Mouse (Mus musculus) forebrain, postnatal 0 days (tissue): ENCODE measurements at regions not wholly inside any gene's neighbourhood (a gene's known extent, or its start where the extent isn't known, plus 50 kb on each side); places are given as distances from the start of the nearest gene placed in this dataset.

ENCODE experiments used
- ATAC-seq: fragments of 200-750 bp; cut with Nextera tagmentation; 2 replicates; pipeline ENCODE4 v1.8.0; 2017; ENCODE audit warnings: mild to moderate bottlenecking, moderate library complexity
- DNase-seq: peaks from one replicate; pipeline ENCODE4 v3.0.0-alpha.2; 2015
- H3K27ac ChIP-seq: fragments of 300-500 bp; sonication (generic); 2 replicates; pipeline ENCODE4 v1.5.1; 2014; ENCODE audit warnings: low read depth, mild to moderate bottlenecking, antibody characterized with exemption, low read length, moderate library complexity, mixed read lengths
- H3K27me3 ChIP-seq: fragments of 300-500 bp; sonication (generic); 2 replicates; pipeline ENCODE4 v1.6.1; 2014; ENCODE audit warnings: mild to moderate bottlenecking, low read length, mixed read lengths; ENCODE audit not compliant: insufficient read depth
- H3K36me3 ChIP-seq: fragments of 300-500 bp; sonication (generic); 2 replicates; pipeline ENCODE4 v1.6.1; 2014; ENCODE audit warnings: mild to moderate bottlenecking, moderate library complexity; ENCODE audit not compliant: insufficient read depth
- H3K4me1 ChIP-seq: fragments of 300-500 bp; sonication (generic); 2 replicates; pipeline ENCODE4 v1.6.1; 2014; ENCODE audit warnings: antibody characterized with exemption; ENCODE audit not compliant: insufficient read depth
- H3K4me2 ChIP-seq: fragments of 300-500 bp; sonication (generic); 2 replicates; pipeline ENCODE4 v1.6.1; 2014; ENCODE audit warnings: low read depth, mild to moderate bottlenecking, moderate library complexity
- H3K4me3 ChIP-seq: fragments of 300-500 bp; sonication (generic); 2 replicates; pipeline ENCODE4 v1.5.1; 2014; ENCODE audit warnings: low read depth, low read length, mixed read lengths
- H3K9ac ChIP-seq: fragments of 300-500 bp; sonication (generic); 2 replicates; pipeline ENCODE4 v1.6.1; 2014; ENCODE audit warnings: mild to moderate bottlenecking
- H3K9me3 ChIP-seq: fragments of 300-500 bp; sonication (generic); 2 replicates; pipeline ENCODE4 v1.6.1; 2016; ENCODE audit warnings: low read length
- CTCF ChIP-seq: sonication (generic); IDR thresholded peaks from 2 replicates; pipeline ENCODE4 v1.5.1; 2016; ENCODE audit warnings: antibody characterized with exemption, control low read depth, low read depth
- WGBS: fragments of 180-500 bp; shearing (Covaris S2); extraction: QIAGEN DNeasy Blood & Tissue Kit; methylation state at CpG from one replicate; pipeline ENCODE4 v1.1.7; 2014; 5-methylcytosine and 5-hydroxymethylcytosine counted together

DNA sequence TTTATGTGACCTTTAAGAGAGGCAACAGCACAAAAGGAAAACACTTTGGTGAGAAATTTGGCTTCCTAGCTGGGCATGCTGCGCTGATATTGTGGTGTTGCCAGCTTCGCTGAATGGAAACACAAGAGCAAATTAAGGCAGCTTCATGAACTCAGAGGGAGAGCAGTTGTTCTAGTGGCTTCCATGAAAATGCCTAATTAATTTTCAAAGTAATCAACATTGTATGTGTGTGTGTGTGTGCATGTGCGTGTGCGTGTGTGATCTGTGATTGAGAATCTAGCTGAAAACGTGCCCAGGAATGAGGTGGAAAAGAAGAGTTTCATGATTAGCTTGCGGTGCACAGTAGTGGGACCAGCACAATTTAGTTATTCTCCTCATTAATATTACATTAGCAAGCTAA is 219.2 kb upstream of the Robo1 start:
- Histone ChIP-seq H3K27me3 (no peaks in the 10 kb centered on the region), H3K36me3 (no peaks in the 10 kb centered on the region), H3K4me3 (no peak overlapping the region), H3K9ac (no peak overlapping the region), H3K27ac (no peak overlapping the region), H3K4me1 (no peaks in the 10 kb centered on the region), H3K4me2 (0 out of 2 replicates have a peak overlapping the region, but pooled peaks have one; percentile 4), H3K9me3 (0 out of 2 replicates have a peak, but pooled peaks cover 3% of the 10 kb centered on the region)
- peak; percentile 63 for DNase-seq
- TF ChIP-seq CTCF: no peak
- peak; percentile 76 for ATAC-seq
- WGBS: 39% methylated on average over 6 of the region's 6 CpGs
